Mouse (Mus musculus): ENCODE results near the gene Il21.

DNA sequence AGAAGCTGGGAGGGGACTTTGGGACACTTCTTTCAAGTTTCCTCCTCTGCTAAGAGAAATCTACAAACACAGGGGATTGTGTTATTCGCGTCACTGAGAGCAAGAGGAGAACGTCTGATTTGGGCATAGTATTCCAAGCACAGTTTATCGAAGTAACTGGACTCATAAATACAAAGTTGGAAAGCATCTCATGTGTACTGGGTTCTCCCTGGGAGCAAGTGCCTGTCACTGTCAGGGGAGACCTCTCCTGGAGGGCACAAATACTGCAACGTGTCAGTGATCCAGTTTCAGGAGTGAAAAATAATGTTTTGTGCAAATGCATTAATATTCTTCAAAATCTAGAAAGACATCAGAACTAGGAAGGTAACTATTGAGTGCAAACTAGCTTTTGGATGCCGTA lies 27.9 kb downstream of the Il21 start:
- no peak for TF ChIP-seq JUND (conservative IDR thresholded peaks at IDR 0.05; ENCODE audit: low read depth, low read length)
- TF ChIP-seq JUN (IDR thresholded peaks at IDR 0.05; ENCODE audit: insufficient read depth, low read depth, low read length) = no peak
- peak; percentile 60 to 84; a peak in 3 of 4 replicates for TF ChIP-seq CTCF (conservative IDR thresholded peaks at IDR 0.05 in 1 of 2, IDR thresholded peaks at IDR 0.05 in 1 of 2; ENCODE audit: low read depth in 2 of 2, low read length in 2 of 2)
